Mouse (Mus musculus) lung, adult 2 months (tissue): ENCODE measurements around the gene Prkch.

Experiments
- CTCF ChIP-seq: fragments of 200-500 bp; IDR thresholded peaks from 2 replicates; pipeline ENCODE4 v1.5.1; 2011; ENCODE audit warnings: mild to moderate bottlenecking, low read length, control low read depth; ENCODE audit not compliant: insufficient read depth
- POLR2A ChIP-seq: fragments of 200-500 bp; IDR thresholded peaks from 2 replicates; pipeline ENCODE4 v1.6.1; 2011; ENCODE audit warnings: low read depth, mild to moderate bottlenecking, control low read depth, low read length, borderline replicate concordance; ENCODE audit errors: extremely low read depth

DNA sequence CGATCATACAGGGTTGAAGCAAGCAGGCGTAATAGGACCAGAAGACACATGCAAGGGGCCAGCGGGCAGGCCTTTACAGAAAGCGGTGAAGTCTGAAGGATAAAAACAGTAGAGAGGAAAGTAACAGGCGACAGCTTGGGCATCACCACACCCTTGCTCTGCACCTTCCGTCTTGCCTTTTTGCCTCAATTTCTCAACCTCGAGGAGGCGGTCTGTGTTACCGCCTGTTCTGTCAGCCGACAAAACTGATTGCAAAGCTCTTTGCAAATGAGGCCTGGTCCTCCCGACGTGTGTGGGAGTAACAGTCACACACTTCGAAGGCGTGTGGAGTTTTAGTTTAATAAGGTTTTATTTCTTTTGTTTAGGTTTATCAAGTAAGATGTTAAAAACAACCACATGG lies 43.3 kb downstream of the Prkch start:
- TF ChIP-seq POLR2A (no peak), CTCF (no peak)
